Mouse (Mus musculus): ENCODE measurements around the gene Ehd4.

GRCm38 (mm10) chr2:120087391-120087790 is 67.0 kb downstream of the Ehd4 start:
- no peak for TF ChIP-seq ZC3H11A (IDR thresholded peaks at IDR 0.05; ENCODE audit: borderline replicate concordance, low read depth, low read length)
- TF ChIP-seq ZNF384 (IDR thresholded peaks at IDR 0.05; ENCODE audit: low read depth, low read length) = no peak
- no peak for TF ChIP-seq CHD2 (IDR thresholded peaks at IDR 0.05; ENCODE audit: low read depth, low read length)

All from ES-E14 (cell line).